Mouse (Mus musculus) heart, embryonic 13.5 days (tissue): Measurements from ENCODE around the gene Apaf1. TPM values are rescaled to one million over a fixed set of nuclear protein-coding genes. Genes with fewer than 3 reads are reported as not detected.

Experiments used
- ATAC-seq: fragments of 200-750 bp; cut with Nextera tagmentation; 2 replicates; pipeline ENCODE4 v1.8.0; 2017; ENCODE audit warnings: moderate TSS enrichment; ENCODE audit not compliant: insufficient number of reproducible peaks, low FRiP score, low TSS enrichment; ENCODE audit errors: extremely low read depth
- H3K27ac ChIP-seq: fragments of 300-500 bp; sonication (generic); replicated peaks from 2 replicates; pipeline ENCODE4 v1.5.1; 2015; ENCODE audit warnings: moderate library complexity, mild to moderate bottlenecking, inconsistent platforms
- H3K27me3 ChIP-seq: fragments of 300-500 bp; sonication (generic); replicated peaks from 2 replicates; pipeline ENCODE4 v1.6.1; 2015; ENCODE audit warnings: mild to moderate bottlenecking, inconsistent platforms
- H3K36me3 ChIP-seq: fragments of 300-500 bp; sonication (generic); 2 replicates; pipeline ENCODE4 v1.6.1; 2015; ENCODE audit warnings: mild to moderate bottlenecking, inconsistent platforms
- H3K4me1 ChIP-seq: fragments of 300-500 bp; sonication (generic); 2 replicates; pipeline ENCODE4 v1.6.1; 2015; ENCODE audit warnings: inconsistent platforms
- H3K4me2 ChIP-seq: fragments of 300-500 bp; sonication (generic); 2 replicates; pipeline ENCODE4 v1.6.1; 2015; ENCODE audit warnings: inconsistent platforms, mild to moderate bottlenecking, moderate library complexity
- H3K4me3 ChIP-seq: fragments of 300-500 bp; sonication (generic); 2 replicates; pipeline ENCODE4 v1.5.1; 2015; ENCODE audit warnings: moderate library complexity, mild to moderate bottlenecking, inconsistent platforms
- H3K9ac ChIP-seq: fragments of 300-500 bp; sonication (generic); 2 replicates; pipeline ENCODE4 v1.6.1; 2015; ENCODE audit warnings: inconsistent platforms, mild to moderate bottlenecking, moderate library complexity
- H3K9me3 ChIP-seq: fragments of 300-500 bp; sonication (generic); 2 replicates; pipeline ENCODE4 v1.6.1; 2016; ENCODE audit warnings: inconsistent platforms
- WGBS: fragments of 180-500 bp; shearing (Covaris S2); methylation state at CpG from one replicate; pipeline ENCODE4 v1.1.7; 2015; ENCODE audit warnings: mixed read lengths; 5-methylcytosine and 5-hydroxymethylcytosine counted together
- polyA plus RNA-seq: library from polyadenylated mRNA; unstranded; fragments of >200 nt; fragmentation: Nextera tagmentation; extraction: Ambion mirVana; gene quantifications from 2 replicates; pipeline ENCODE4 v1.2.1, GENCODE M21; 2015

The Apaf1 gene
- polyA plus RNA-seq, 1 experiment from 2014 or later, result 11.9 TPM

DNA sequence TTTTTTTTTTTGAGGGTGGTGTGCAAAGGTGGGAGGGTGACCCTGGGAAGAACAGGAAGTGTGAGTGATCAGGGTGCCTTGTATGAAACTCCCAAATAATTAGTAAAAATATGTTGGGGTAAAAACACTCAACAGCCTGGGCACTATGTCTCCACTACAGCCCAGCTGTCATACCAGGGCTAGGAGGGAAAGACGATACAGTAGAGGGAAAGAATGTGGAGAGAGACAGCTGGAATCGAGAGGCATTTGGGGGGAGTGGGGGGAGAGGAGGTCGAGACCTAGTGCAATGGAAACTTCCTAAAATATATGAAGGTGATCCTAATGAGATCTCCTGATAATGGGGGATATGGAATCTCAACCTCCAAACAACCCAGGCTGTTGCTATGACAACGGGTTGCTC lies 27.3 kb upstream of the Apaf1 start:
- Histone ChIP-seq H3K27ac (no peak overlapping the region), H3K4me2 (no peak overlapping the region), H3K9ac (no peak overlapping the region), H3K9me3 (peaks cover 6% of the 10 kb centered on the region), H3K4me3 (no peak overlapping the region), H3K27me3 (no peaks in the 10 kb centered on the region), H3K36me3 (peaks cover 32% of the 10 kb centered on the region), H3K4me1 (no peaks in the 10 kb centered on the region)
- 67% methylated on average over 4 of the region's 4 CpGs for WGBS
- no peak for ATAC-seq

DNA sequence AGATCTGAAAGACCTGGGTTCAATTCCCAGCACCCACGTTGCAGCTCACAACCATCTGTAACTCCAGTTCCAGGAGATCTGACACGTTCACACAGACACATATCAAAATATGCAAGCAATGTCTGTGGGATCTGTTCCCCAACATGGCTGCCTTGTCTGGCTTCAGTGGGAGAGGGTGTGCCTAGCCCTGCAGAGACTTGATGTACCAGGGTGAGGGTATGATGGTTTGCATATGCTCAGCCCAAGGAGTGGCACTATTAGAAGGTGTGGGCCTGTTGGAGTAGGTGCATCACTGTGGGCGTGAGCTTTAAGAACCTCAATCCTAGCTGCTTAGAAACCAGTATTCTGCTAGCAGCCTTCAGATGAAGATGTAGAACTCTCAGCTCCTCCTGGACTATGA lies 23.4 kb upstream of the Apaf1 start:
- peaks cover 2% of the 10 kb centered on the region for H3K9me3 ChIP-seq
- H3K9ac ChIP-seq, result no peak overlapping the region
- ATAC-seq, result no peak
- H3K4me3 ChIP-seq, result no peak overlapping the region
- H3K27me3 ChIP-seq, result no peaks in the 10 kb centered on the region
- no peak overlapping the region for H3K4me2 ChIP-seq
- WGBS, result 72% methylated on average over 3 of the region's 3 CpGs
- H3K36me3 ChIP-seq, result peaks cover 19% of the 10 kb centered on the region
- H3K27ac ChIP-seq, result no peak overlapping the region
- no peaks in the 10 kb centered on the region for H3K4me1 ChIP-seq

DNA sequence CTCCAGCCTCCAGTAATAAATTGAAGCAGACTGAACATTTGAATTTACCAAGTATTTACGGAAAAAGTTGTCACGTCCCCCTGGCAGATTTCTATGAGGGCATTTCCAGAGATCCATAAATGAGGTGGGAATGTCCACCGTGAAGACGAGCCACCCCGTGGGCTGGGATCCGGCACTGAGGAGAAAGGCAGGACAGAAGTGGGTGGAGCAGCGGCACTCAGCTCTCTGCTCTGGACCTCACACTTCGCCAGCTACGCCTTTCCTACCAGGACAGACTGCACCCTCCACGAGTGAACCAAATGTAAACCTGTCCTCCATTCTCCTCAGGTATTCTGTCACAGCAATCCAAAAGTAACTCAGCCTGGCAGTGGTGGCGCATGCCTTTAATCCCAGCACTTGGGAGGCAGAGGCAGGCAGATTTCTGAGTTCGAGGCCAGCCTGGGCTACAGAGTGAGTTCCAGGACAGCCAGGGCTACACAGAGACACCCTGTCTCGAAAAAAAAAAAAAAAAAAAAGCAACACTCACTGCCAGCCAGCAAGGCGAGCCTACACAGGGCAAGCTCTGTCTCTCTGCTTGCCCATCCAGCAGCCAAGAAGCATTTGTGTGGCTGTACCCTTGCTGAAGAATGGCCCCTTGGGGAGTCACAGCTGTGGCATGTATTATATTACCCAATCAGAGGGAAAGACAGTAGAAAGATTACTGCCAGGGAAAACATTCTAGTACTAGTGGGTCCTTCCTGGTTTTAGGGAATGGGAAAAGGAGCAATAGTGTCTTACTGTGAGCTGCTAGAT lies 20.4 kb upstream of the Apaf1 start:
- H3K36me3 ChIP-seq, result peaks cover 40% of the 10 kb centered on the region
- WGBS, result 82% methylated on average over 14 of the region's 14 CpGs
- ATAC-seq, result no peak
- no peaks in the 10 kb centered on the region for H3K27me3 ChIP-seq
- H3K9me3 ChIP-seq, result no peaks in the 10 kb centered on the region; the same call in 1 of the 2 replicates
- H3K4me3 ChIP-seq, result no peak overlapping the region
- no peak overlapping the region for H3K27ac ChIP-seq
- no peaks in the 10 kb centered on the region for H3K4me1 ChIP-seq
- H3K4me2 ChIP-seq, result no peak overlapping the region
- no peak overlapping the region for H3K9ac ChIP-seq

DNA sequence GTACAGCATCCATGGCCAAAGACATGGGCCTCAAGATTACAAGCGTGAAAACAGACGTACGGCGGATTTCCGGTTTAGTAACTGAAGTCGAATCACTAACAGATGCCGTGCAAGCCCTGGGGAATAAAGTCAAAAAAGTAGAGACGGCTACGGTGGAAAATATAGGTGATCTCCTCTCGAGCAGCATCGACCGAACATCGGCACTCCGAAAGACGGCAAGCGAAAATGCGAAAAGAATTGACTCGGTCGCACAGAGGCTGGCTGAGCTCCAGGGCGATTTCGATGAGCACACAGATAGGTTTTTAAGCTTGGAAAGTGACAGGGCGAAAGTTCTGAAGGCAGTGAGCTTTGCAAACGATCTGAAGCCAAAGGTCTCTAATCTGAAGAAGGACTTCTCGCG lies 19.4 kb upstream of the Apaf1 start:
- 92% methylated on average over 25 of the region's 25 CpGs for WGBS
- Histone ChIP-seq H3K9ac (no peak overlapping the region), H3K4me1 (no peaks in the 10 kb centered on the region), H3K9me3 (no peaks in the 10 kb centered on the region; the same call in 1 of the 2 replicates), H3K4me2 (no peak overlapping the region), H3K27me3 (no peaks in the 10 kb centered on the region), H3K36me3 (peaks cover 48% of the 10 kb centered on the region), H3K4me3 (no peak overlapping the region), H3K27ac (no peak overlapping the region)
- ATAC-seq, result no peak

DNA sequence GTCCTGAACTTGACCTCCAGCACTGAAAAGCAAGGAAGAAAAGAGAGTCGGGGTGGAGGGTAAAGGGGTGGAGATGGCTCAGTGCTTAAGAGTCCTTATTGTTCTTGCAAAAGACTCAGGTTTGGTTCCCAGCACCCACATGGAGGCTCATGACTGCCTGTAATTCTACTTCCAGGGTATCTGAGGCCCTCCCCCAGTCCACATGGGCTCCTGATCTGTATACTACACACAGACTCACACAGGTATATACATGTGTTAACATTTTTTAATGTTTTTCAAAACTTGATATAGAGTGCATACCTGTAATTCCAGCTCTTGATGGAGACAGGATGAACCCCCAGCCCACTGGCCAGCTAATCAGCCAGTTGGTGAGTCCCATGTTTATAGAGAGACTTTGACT lies 17.5 kb upstream of the Apaf1 start:
- Histone ChIP-seq H3K9me3 (no peaks in the 10 kb centered on the region), H3K4me3 (no peak overlapping the region), H3K4me1 (no peaks in the 10 kb centered on the region), H3K27me3 (no peaks in the 10 kb centered on the region), H3K4me2 (no peak overlapping the region), H3K9ac (no peak overlapping the region), H3K36me3 (peaks cover 59% of the 10 kb centered on the region), H3K27ac (no peak overlapping the region)
- ATAC-seq, result no peak
- WGBS, result 86% methylated on average over 1 of the region's 1 CpGs

DNA sequence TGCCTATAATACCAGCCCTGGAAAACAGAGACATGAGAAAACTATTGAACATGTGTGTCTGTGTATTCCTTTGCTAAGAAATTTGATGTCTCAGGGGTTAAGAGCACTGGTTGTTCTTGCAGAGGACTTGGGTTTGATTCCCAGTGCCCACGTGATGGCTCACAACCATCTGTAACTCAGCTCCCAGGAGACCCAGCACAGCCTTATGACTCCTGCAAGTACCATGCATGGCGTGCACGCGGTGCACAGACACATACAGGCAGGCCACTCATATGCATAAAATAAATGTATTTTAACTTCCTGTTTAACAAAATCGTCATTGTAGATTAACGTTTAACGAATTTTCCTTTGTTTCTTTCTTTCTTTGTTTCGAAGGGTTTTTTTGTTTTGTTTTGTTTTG lies 15.5 kb upstream of the Apaf1 start:
- WGBS, result 88% methylated on average over 8 of the region's 8 CpGs
- H3K4me3 ChIP-seq, result no peak overlapping the region
- peaks cover 76% of the 10 kb centered on the region for H3K36me3 ChIP-seq
- no peak overlapping the region for H3K4me2 ChIP-seq
- no peaks in the 10 kb centered on the region for H3K4me1 ChIP-seq
- H3K9me3 ChIP-seq, result no peaks in the 10 kb centered on the region
- H3K9ac ChIP-seq, result no peak overlapping the region
- no peaks in the 10 kb centered on the region for H3K27me3 ChIP-seq
- no peak for ATAC-seq
- no peak overlapping the region for H3K27ac ChIP-seq

DNA sequence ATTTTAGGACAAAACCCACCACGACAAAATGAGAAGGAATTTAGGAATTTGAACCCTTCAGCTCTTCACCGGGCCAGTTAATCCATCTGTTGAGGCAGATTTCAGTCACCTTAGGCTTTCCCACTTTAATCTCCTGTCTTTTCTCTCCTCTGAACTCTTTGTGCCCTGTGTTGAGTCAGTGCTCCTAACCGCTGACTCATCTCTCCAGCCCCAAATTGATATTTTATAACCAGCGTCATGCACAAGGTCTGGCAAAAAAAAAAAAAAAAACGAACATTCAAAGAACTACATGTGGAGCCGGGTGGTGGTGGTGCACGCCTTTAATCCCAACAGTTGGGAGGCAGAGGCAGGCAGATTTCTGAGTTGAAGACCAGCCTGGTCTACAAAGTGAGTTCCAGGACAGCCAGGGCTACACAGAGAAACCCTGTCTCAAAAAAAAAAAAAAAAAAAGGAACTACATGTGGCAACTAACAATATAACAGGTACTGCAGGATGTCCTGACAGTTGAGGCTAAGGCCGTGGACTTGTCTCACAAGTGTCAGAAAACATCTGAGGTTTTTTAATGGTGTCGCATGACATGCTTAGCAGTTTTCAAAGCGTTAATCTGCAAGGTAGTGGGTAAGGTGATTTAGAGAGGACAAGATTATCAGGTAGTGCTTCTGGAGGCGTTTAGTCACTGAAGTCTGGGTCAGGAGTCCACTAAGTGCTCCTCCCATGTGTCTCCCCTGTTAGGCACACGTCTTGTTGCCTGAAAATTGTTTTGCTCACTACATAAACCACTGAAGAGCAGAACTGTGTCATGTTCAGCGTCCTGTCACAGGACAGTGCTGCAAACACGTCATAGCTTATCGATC lies 11.9 kb upstream of the Apaf1 start:
- Histone ChIP-seq H3K36me3 (peaks cover 52% of the 10 kb centered on the region), H3K9me3 (no peaks in the 10 kb centered on the region), H3K27ac (no peak overlapping the region), H3K4me1 (no peaks in the 10 kb centered on the region), H3K27me3 (no peaks in the 10 kb centered on the region), H3K4me2 (no peak overlapping the region), H3K4me3 (no peak overlapping the region), H3K9ac (no peak overlapping the region)
- WGBS, result 81% methylated on average over 15 of the region's 15 CpGs
- ATAC-seq, result no peak

DNA sequence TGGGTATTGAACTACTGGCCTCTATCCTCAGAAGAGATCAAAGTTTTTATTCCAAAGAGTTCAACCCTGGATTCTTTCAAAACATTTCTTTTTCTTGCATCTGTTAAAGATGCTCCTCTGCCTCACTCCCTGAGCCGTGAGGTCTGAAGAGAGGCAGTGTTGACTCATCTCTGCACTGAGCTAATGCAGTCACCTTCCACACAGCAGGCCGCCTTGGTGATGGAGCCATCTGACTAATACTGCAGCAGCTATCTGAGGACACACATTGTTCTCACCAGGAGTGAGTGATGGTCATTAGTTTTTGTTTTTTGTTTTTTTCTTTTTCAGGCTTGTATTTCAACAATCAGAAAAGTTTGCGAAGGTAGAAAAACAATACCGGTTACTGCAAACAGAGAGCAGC lies 10.2 kb upstream of the Apaf1 start:
- no peak overlapping the region for H3K4me3 ChIP-seq
- 83% methylated on average over 4 of the region's 4 CpGs for WGBS

DNA sequence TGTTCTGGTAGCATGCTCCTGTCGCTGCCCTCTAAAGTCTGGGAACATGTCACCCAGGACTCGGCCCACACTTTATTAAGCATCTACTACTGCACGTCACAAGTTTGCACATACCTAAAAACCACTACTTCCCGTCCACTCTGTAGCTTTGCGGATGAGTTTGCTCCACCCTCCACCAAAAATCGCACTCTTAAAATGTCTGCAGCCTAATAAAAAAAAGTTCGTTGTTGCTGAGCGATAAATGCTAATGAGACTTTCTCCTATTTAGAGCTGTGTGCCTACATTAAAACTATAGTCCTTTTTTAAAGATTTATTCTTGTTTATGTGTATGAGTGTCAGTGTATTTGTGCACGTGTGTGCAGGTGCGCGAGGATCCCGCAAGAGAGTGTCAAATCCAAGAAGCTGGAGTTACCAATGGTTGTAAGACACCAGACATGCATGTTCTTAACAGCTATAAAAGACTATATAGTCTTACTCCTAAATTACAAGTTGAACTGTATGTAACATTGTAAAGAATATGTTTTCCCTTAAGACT lies 890 bp upstream of the Apaf1 start:
- Histone ChIP-seq H3K27ac (peak overlapping the region; percentile 83), H3K36me3 (peaks cover 19% of the 10 kb centered on the region), H3K4me2 (peak overlapping the region; percentile 74), H3K9me3 (no peaks in the 10 kb centered on the region), H3K4me3 (peak overlapping the region; percentile 97), H3K27me3 (no peaks in the 10 kb centered on the region), H3K9ac (peak overlapping the region; percentile 88), H3K4me1 (peaks cover 17% of the 10 kb centered on the region)
- ATAC-seq, result no peak
- WGBS, result 46% methylated on average over 12 of the region's 12 CpGs

More for the DNA sequence above, 10.2 kb upstream of the Apaf1 start:
- Histone ChIP-seq H3K27ac (no peak overlapping the region), H3K36me3 (peaks cover 42% of the 10 kb centered on the region), H3K9ac (no peak overlapping the region), H3K27me3 (no peaks in the 10 kb centered on the region), H3K4me1 (no peaks in the 10 kb centered on the region), H3K4me2 (no peak overlapping the region), H3K9me3 (no peaks in the 10 kb centered on the region)
- no peak for ATAC-seq

DNA sequence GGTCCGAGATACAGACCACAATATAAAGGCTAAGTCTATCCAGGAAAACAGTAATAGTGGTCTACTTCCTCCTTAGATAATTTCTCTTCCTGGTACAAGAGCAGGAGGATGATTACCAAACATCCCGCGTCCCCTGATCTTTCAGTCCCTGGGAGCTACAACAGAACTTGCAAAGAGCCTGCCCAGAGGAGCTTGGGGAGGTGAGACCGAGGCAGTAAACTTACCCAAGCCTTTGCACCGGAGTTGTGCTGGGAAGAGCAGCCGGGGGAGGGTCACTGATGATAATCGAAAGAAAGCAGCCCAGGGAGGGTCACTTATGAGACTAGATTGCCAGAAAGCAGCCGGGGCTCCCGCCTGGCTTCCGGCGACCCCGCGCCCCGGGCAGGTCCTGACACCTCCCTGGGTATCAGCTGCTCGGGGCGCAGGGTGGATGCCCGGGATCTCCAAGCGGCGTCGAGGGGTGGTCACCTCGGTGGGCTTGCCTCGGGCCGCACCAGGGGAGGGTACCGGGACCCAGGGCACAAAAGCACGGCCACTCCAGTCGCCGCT lies 537 bp downstream of the Apaf1 start:
- H3K27me3 ChIP-seq, result no peaks in the 10 kb centered on the region
- peak overlapping the region; percentile 95 for H3K9ac ChIP-seq
- H3K9me3 ChIP-seq, result no peaks in the 10 kb centered on the region
- H3K4me2 ChIP-seq, result peak overlapping the region; percentile 77
- peaks cover 17% of the 10 kb centered on the region for H3K4me1 ChIP-seq
- ATAC-seq, result peak; percentile 1; the same call in 1 of the 2 replicates
- peak overlapping the region; percentile 97 for H3K4me3 ChIP-seq
- H3K36me3 ChIP-seq, result peaks cover 30% of the 10 kb centered on the region
- WGBS, result under 1% methylated on average over 27 of the region's 27 CpGs
- H3K27ac ChIP-seq, result peak overlapping the region; percentile 92

DNA sequence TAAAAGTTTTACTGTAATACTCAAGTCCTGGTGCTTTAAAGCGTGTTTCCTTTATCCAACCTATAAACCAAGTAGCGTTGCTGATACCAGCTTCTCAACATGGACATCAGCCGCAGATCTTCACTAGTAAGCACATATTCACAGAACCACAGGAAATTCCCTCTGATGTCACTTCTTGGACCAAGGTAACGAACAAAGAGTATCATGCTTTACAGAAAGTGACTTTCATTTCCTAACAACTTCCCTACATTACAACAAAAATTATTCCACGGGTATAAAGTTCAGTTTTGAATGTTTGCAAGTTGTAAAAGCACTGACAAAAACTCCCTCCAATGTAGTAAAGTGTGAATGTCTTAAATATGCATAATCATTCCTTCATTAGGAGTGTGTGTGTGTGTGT lies 2.0 kb downstream of the Apaf1 start:
- no peak for ATAC-seq
- Histone ChIP-seq H3K36me3 (peaks cover 42% of the 10 kb centered on the region), H3K9ac (no peak overlapping the region), H3K27ac (no peak overlapping the region), H3K27me3 (no peaks in the 10 kb centered on the region), H3K9me3 (no peaks in the 10 kb centered on the region), H3K4me2 (peak overlapping the region; percentile 77), H3K4me1 (peaks cover 17% of the 10 kb centered on the region), H3K4me3 (0 out of 2 replicates have a peak overlapping the region, but pooled peaks have one; percentile 1)
- 79% methylated on average over 5 of the region's 5 CpGs for WGBS
